Mouse (Mus musculus) heart, adult 18-20 months (tissue): ENCODE data around the gene Gm49396. TPM values are rescaled to one million over a fixed set of nuclear protein-coding genes. Genes with fewer than 3 reads are reported as not detected.
A peak's percentile ranks its signal among the peaks of the same experiment; 100 is the strongest.

Experiments used
- DNase-seq, 2 experiments: peaks; one replicate each; pipeline ENCODE4 v3.0.0; 2021 to 2022; ENCODE audit warnings: mixed read lengths in 1 of 2
- long read RNA-seq, 2 experiments: library from polyadenylated mRNA; stranded (forward); transcript quantifications; one replicate each; pipeline ENCODE4 v2.0.0; 2021
- total RNA-seq, 2 experiments: library from RNA; stranded (reverse); gene quantifications; 2 replicates each; pipeline ENCODE4 v1.2.3; 2021

The Gm49396 gene
- 1 to 10 TPM in 1 of 2 experiments, under 1 TPM in 1; 0.35 to 1.1 TPM for total RNA-seq
- long read RNA-seq, experiment 1, partial matches to known transcripts, result 0 of 2 reads
- long read RNA-seq, experiment 1, other reads (novel, unspliced or antisense), result 2 of 2 reads
- long read RNA-seq, experiment 2, result 0 reads

- DNase-seq, result peak; percentile 97 to 98
Measured at GRCm38 (mm10) chr7:30563117-30563905, at the start of gene Gm49396, which contains the start of the genes U2af1l4 and Psenen. Gene Gm49396 (plus strand): TSS chr7:30563344. Gene U2af1l4 (plus strand): TSS chr7:30563301. Gene Psenen (minus strand): TSS chr7:30563627.

- DNase-seq, result no peak
Measured at GRCm38 (mm10) chr7:30515003-30515760, 48.0 kb upstream of the Gm49396 start.

GRCm38 (mm10) chr7:30518325-30518724 lies 44.8 kb upstream of the Gm49396 start:
- no peak for DNase-seq

- DNase-seq, result no peak
Measured at GRCm38 (mm10) chr7:30520396-30520795, 42.7 kb upstream of the Gm49396 start.

- DNase-seq, result no peak
Measured at GRCm38 (mm10) chr7:30520856-30521255, 42.3 kb upstream of the Gm49396 start.

GRCm38 (mm10) chr7:30522871-30523270 lies 40.3 kb upstream of the Gm49396 start:
- DNase-seq, result no peak

GRCm38 (mm10) chr7:30524487-30524886 lies 38.7 kb upstream of the Gm49396 start:
- DNase-seq, result no peak

GRCm38 (mm10) chr7:30525954-30526353 lies 37.2 kb upstream of the Gm49396 start:
- no peak for DNase-seq

GRCm38 (mm10) chr7:30526399-30526798 lies 36.7 kb upstream of the Gm49396 start:
- no peak for DNase-seq

- no peak for DNase-seq
Measured at GRCm38 (mm10) chr7:30526981-30527380, 36.2 kb upstream of the Gm49396 start.

GRCm38 (mm10) chr7:30531291-30531815 lies 31.8 kb upstream of the Gm49396 start:
- no peak for DNase-seq

GRCm38 (mm10) chr7:30532931-30533330 lies 30.2 kb upstream of the Gm49396 start:
- DNase-seq, result peak; percentile 25 to 35

- DNase-seq, result peak in 1 of 2 experiments; percentile 19
Measured at GRCm38 (mm10) chr7:30533941-30534632, 29.1 kb upstream of the Gm49396 start.

- peak; percentile 94 to 96 for DNase-seq
Measured at GRCm38 (mm10) chr7:30534633-30535577, 28.2 kb upstream of the Gm49396 start, which contains the start of gene Arhgap33. Gene Arhgap33 (minus strand): TSS chr7:30535060.

GRCm38 (mm10) chr7:30540572-30540971 lies 22.6 kb upstream of the Gm49396 start:
- no peak for DNase-seq

- no peak for DNase-seq
Measured at GRCm38 (mm10) chr7:30544327-30544726, 18.8 kb upstream of the Gm49396 start.

- no peak for DNase-seq
Measured at GRCm38 (mm10) chr7:30549880-30550279, 13.3 kb upstream of the Gm49396 start.

- no peak for DNase-seq
Measured at GRCm38 (mm10) chr7:30550603-30551002, 12.5 kb upstream of the Gm49396 start.

GRCm38 (mm10) chr7:30551445-30552101 lies 11.6 kb upstream of the Gm49396 start:
- no peak for DNase-seq
